Mouse (Mus musculus) forebrain, embryonic 10.5 days (tissue): ENCODE data around the gene Pnma5. TPM values are rescaled to one million over a fixed set of nuclear protein-coding genes. Genes with fewer than 3 reads are reported as not detected.
A peak's percentile ranks its signal among the peaks of the same experiment; 100 is the strongest.
"Not testable (repeated sequence)": the region's sequence is repeated elsewhere in the genome, so short reads cannot be mapped to it uniquely, and the experiment has no call there.

Experiments
- DNase-seq: peaks from one replicate; pipeline ENCODE4 v3.0.0-alpha.2; 2017; ENCODE audit warnings: low spot score; ENCODE audit errors: extremely low spot score
- H3K27ac ChIP-seq: fragments of 300-500 bp; sonication (generic); 2 replicates; pipeline ENCODE4 v1.5.1; 2016; ENCODE audit warnings: mild to moderate bottlenecking
- H3K27me3 ChIP-seq: fragments of 300-500 bp; sonication (generic); 2 replicates; pipeline ENCODE4 v1.6.1; 2016; ENCODE audit warnings: mild to moderate bottlenecking; ENCODE audit not compliant: poor library complexity, severe bottlenecking
- H3K36me3 ChIP-seq: fragments of 300-500 bp; sonication (generic); replicated peaks from 2 replicates; pipeline ENCODE4 v1.6.1; 2016; ENCODE audit warnings: mild to moderate bottlenecking, moderate library complexity
- H3K4me1 ChIP-seq: fragments of 300-500 bp; sonication (generic); 2 replicates; pipeline ENCODE4 v1.6.1; 2016
- H3K4me3 ChIP-seq: fragments of 300-500 bp; sonication (generic); 2 replicates; pipeline ENCODE4 v1.5.1; 2016; ENCODE audit warnings: mild to moderate bottlenecking, moderate library complexity
- H3K9me3 ChIP-seq: fragments of 300-500 bp; sonication (generic); 2 replicates; pipeline ENCODE4 v1.6.1; 2016; ENCODE audit warnings: mild to moderate bottlenecking, moderate library complexity
- WGBS: fragments of 180-500 bp; shearing (Covaris S2); methylation state at CpG from one replicate; pipeline ENCODE4 v1.1.7; 2016; 5-methylcytosine and 5-hydroxymethylcytosine counted together
- polyA plus RNA-seq: library from polyadenylated mRNA; unstranded; fragments of >200 nt; fragmentation: Nextera tagmentation; extraction: Ambion mirVana; gene quantifications from 2 replicates; pipeline ENCODE4 v1.2.1, GENCODE M21; 2016

Pnma5 gene
- polyA plus RNA-seq = 0.10 and 0.16 TPM in 2 replicates

- 65% methylated on average over 1 of the region's 1 CpGs for WGBS
- Histone ChIP-seq H3K4me3 (no peak within 1 kb of the TSS), H3K9me3 (no peaks in the 10 kb centered on the region), H3K4me1 (no peaks in the 10 kb centered on the region), H3K27ac (no peak within 1 kb of the TSS), H3K36me3 (no peaks in the 10 kb centered on the region), H3K27me3 (peaks cover 20% of the 10 kb centered on the region)
- DNase-seq = no peak
Observed at GRCm38 (mm10) chrX:73037003-73037402, at the start of gene Pnma5. Gene Pnma5, minus strand, starts transcription at chrX:73037103.

- not testable (repeated sequence) for H3K27me3 ChIP-seq, H3K36me3 ChIP-seq, DNase-seq, H3K9me3 ChIP-seq, H3K4me1 ChIP-seq, H3K27ac ChIP-seq, H3K4me3 ChIP-seq
- 83% methylated on average over 19 of the region's 19 CpGs for WGBS
Observed at GRCm38 (mm10) chrX:73082267-73083055, 45.6 kb upstream of the Pnma5 start, which contains the start of gene Xlr4a. Gene Xlr4a, minus strand, starts transcription at chrX:73082478.

- 67% methylated on average over 1 of the region's 5 CpGs for WGBS
- not testable (repeated sequence) for H3K36me3 ChIP-seq, H3K9me3 ChIP-seq, H3K4me3 ChIP-seq, DNase-seq, H3K27ac ChIP-seq
- peaks cover 33% of the 10 kb centered on the region for H3K27me3 ChIP-seq
- H3K4me1 ChIP-seq = peaks cover 12% of the 10 kb centered on the region
Observed at GRCm38 (mm10) chrX:73066765-73067312, 29.9 kb upstream of the Pnma5 start.

GRCm38 (mm10) chrX:73064415-73064793 lies 27.5 kb upstream of the Pnma5 start, which contains the start of gene Pnma3:
Gene Pnma3, plus strand, starts transcription at chrX:73064787.
- H3K27ac ChIP-seq = peak within 1 kb of the TSS; percentile 70
- H3K36me3 ChIP-seq = no peaks in the 10 kb centered on the region
- H3K27me3 ChIP-seq = peaks cover 33% of the 10 kb centered on the region
- 40% methylated on average over 7 of the region's 7 CpGs for WGBS
- H3K4me3 ChIP-seq = peak within 1 kb of the TSS; percentile 44
- no peaks in the 10 kb centered on the region for H3K9me3 ChIP-seq
- no peak for DNase-seq
- H3K4me1 ChIP-seq = peaks cover 12% of the 10 kb centered on the region

GRCm38 (mm10) chrX:73063512-73064414 lies 26.9 kb upstream of the Pnma5 start:
- H3K27ac ChIP-seq = peak overlapping the region; percentile 70
- no peaks in the 10 kb centered on the region for H3K9me3 ChIP-seq
- H3K4me1 ChIP-seq = peaks cover 12% of the 10 kb centered on the region
- H3K27me3 ChIP-seq = peaks cover 33% of the 10 kb centered on the region
- peak; percentile 35 for DNase-seq
- 35% methylated on average over 24 of the region's 24 CpGs for WGBS
- no peaks in the 10 kb centered on the region for H3K36me3 ChIP-seq
- H3K4me3 ChIP-seq = peak overlapping the region; percentile 44

- WGBS = 55% methylated on average over 5 of the region's 5 CpGs
- no peaks in the 10 kb centered on the region for H3K36me3 ChIP-seq
- H3K4me1 ChIP-seq = peaks cover 12% of the 10 kb centered on the region
- no peak overlapping the region for H3K27ac ChIP-seq
- H3K9me3 ChIP-seq = no peaks in the 10 kb centered on the region
- DNase-seq = no peak
- H3K27me3 ChIP-seq = peaks cover 33% of the 10 kb centered on the region
- no peak overlapping the region for H3K4me3 ChIP-seq
Observed at GRCm38 (mm10) chrX:73062323-73062722, 25.4 kb upstream of the Pnma5 start.

GRCm38 (mm10) chrX:73061528-73061927 lies 24.6 kb upstream of the Pnma5 start:
- H3K27ac ChIP-seq = no peak overlapping the region
- peaks cover 33% of the 10 kb centered on the region for H3K27me3 ChIP-seq
- 88% methylated on average over 1 of the region's 1 CpGs for WGBS
- H3K4me1 ChIP-seq = peaks cover 12% of the 10 kb centered on the region
- no peak for DNase-seq
- H3K36me3 ChIP-seq = no peaks in the 10 kb centered on the region
- H3K9me3 ChIP-seq = no peaks in the 10 kb centered on the region
- H3K4me3 ChIP-seq = no peak overlapping the region

- Histone ChIP-seq H3K27me3 (peaks cover 5% of the 10 kb centered on the region), H3K4me1 (no peaks in the 10 kb centered on the region), H3K4me3 (peak overlapping the region; percentile 20; the same call in 1 of the 2 replicates), H3K9me3 (no peaks in the 10 kb centered on the region), H3K36me3 (no peaks in the 10 kb centered on the region), H3K27ac (peak overlapping the region; percentile 74)
- peak; percentile 87 for DNase-seq
- WGBS = 14% methylated on average over 14 of the region's 14 CpGs
Observed at GRCm38 (mm10) chrX:73053860-73054563, 17.1 kb upstream of the Pnma5 start.

- H3K27me3 ChIP-seq = peaks cover 20% of the 10 kb centered on the region
- WGBS = 83% methylated on average over 12 of the region's 12 CpGs
Observed at GRCm38 (mm10) chrX:73039666-73040065, 2.8 kb upstream of the Pnma5 start.

GRCm38 (mm10) chrX:73038831-73039230 lies 1.9 kb upstream of the Pnma5 start:
- no peak for DNase-seq
- WGBS = 84% methylated on average over 8 of the region's 8 CpGs
- H3K9me3 ChIP-seq = no peaks in the 10 kb centered on the region
- H3K27me3 ChIP-seq = peaks cover 20% of the 10 kb centered on the region
- no peaks in the 10 kb centered on the region for H3K4me1 ChIP-seq
- H3K4me3 ChIP-seq = no peak overlapping the region
- no peaks in the 10 kb centered on the region for H3K36me3 ChIP-seq
- H3K27ac ChIP-seq = no peak overlapping the region

More at GRCm38 (mm10) chrX:73039666-73040065, 2.8 kb upstream of the Pnma5 start:
- no peaks in the 10 kb centered on the region for H3K4me1 ChIP-seq
- no peak overlapping the region for H3K4me3 ChIP-seq
- no peak for DNase-seq
- no peak overlapping the region for H3K27ac ChIP-seq
- H3K36me3 ChIP-seq = no peaks in the 10 kb centered on the region
- no peaks in the 10 kb centered on the region for H3K9me3 ChIP-seq

GRCm38 (mm10) chrX:73012846-73013245 lies 24.1 kb downstream of the Pnma5 start:
- Histone ChIP-seq H3K27ac (no peak overlapping the region), H3K4me1 (no peaks in the 10 kb centered on the region), H3K27me3 (peaks cover 15% of the 10 kb centered on the region), H3K9me3 (no peaks in the 10 kb centered on the region), H3K36me3 (no peaks in the 10 kb centered on the region), H3K4me3 (no peak overlapping the region)
- 66% methylated on average over 4 of the region's 4 CpGs for WGBS
- no peak for DNase-seq
